Mouse (Mus musculus): ENCODE results near the gene Ugt1a8.

GRCm38 (mm10) chr1:88070902-88071301 is 16.7 kb upstream of the Ugt1a8 start:
- no peak for TF ChIP-seq CTCF (IDR thresholded peaks at IDR 0.05; ENCODE audit: control insufficient read depth, insufficient read depth, insufficient read length)
- TF ChIP-seq MYOD1 (IDR thresholded peaks at IDR 0.05; ENCODE audit: control insufficient read depth, insufficient read length, low read depth): no peak
- no peak for TF ChIP-seq USF1 (IDR thresholded peaks at IDR 0.05; ENCODE audit: low read depth)
- no peak for TF ChIP-seq MYOG (IDR thresholded peaks at IDR 0.05; ENCODE audit: control insufficient read depth, extremely low read depth, insufficient read length)
- no peak for TF ChIP-seq CEBPB (IDR thresholded peaks at IDR 0.05; ENCODE audit: low read depth)
- TF ChIP-seq MAX (IDR thresholded peaks at IDR 0.05): no peak
- no peak for TF ChIP-seq FOSL1 (IDR thresholded peaks at IDR 0.05; ENCODE audit: insufficient read depth, low read length, poor library complexity, severe bottlenecking)

All from C2C12 (cell line).